Comparison of ENCODE assay signal across 12 mouse cellular contexts in genomic region chr12:107516265-107517217, GRCm38 (mm10). TPM values are rescaled to one million over a fixed set of nuclear protein-coding genes. Genes with fewer than 3 reads are reported as not detected.
A peak's percentile ranks its signal among the peaks of the same experiment; 100 is the strongest.
DNase-seq lines count a peak whose midpoint lies in the region; ATAC-seq lines count a peak whose summit lies in the region.
"Had no signal": no experiment of that assay in that cellular context is flagged by ENCODE, and none has a peak within 500 bp of the region (broad histone marks: within the 10 kb centered on the region; RNA-seq: fewer than 3 reads in every experiment).

No protein-coding gene starts in this region.

- ATAC-seq in hindbrain, embryonic 12.5 days (ENCODE audit: low FRiP score) = peak; percentile 88
- no peak for ATAC-seq in megakaryocyte, adult 5-6 weeks (ENCODE audit: poor library complexity, severe bottlenecking)

- WGBS in hindbrain, embryonic 12.5 days = 25% methylated on average over 11 of the region's 11 CpGs

- H3K9ac ChIP-seq in hindbrain, embryonic 12.5 days = no peak overlapping the region

- H3K9me3 ChIP-seq in hindbrain, embryonic 12.5 days (replicated peaks) = no peaks in the 10 kb centered on the region

- peak overlapping the region; percentile 69 for H3K27ac ChIP-seq in hindbrain, embryonic 12.5 days

- peak; percentile 3 to 4 for DNase-seq in left cerebral cortex, adult 18-20 months (ENCODE audit: low spot score in 2 of 2)
- DNase-seq in left cerebral cortex, postnatal 36 days (ENCODE audit: low spot score in 2 of 2) = no peak
- DNase-seq in embryo, embryonic 10 days (ENCODE audit: low spot score) = peak; percentile 63
- peak; percentile 95 for DNase-seq in retina, postnatal 1 day
- DNase-seq in urinary bladder, adult 18-20 months (ENCODE audit: low spot score in 2 of 2) = no peak
- DNase-seq in natural killer cell, adult 2 months (ENCODE audit: low spot score in 2 of 2) = no peak
- DNase-seq: gastrocnemius, postnatal 25 days had no signal

- H3K4me3 ChIP-seq in hindbrain, embryonic 12.5 days = no peak overlapping the region

- no peak overlapping the region for H3K4me2 ChIP-seq in hindbrain, embryonic 12.5 days (replicated peaks)

- H3K4me1 ChIP-seq in hindbrain, embryonic 12.5 days = peaks cover 12% of the 10 kb centered on the region

- no peaks in the 10 kb centered on the region for H3K36me3 ChIP-seq in hindbrain, embryonic 12.5 days

- no peaks in the 10 kb centered on the region for H3K27me3 ChIP-seq in hindbrain, embryonic 12.5 days

- intact Hi-C loops in left cerebral cortex, postnatal 36 days (cut with DNase I) = no loop called here

RNA-seq across cellular contexts. Expression of gene 3110018I06Rik, which starts 28.1 kb away (rescaled TPM):
- not detected for total RNA-seq in left cerebral cortex, adult 18-20 months (2021)
- not detected for total RNA-seq in left cerebral cortex, postnatal 36 days (2021)
- not detected in 2 replicates for polyA plus RNA-seq in hindbrain, embryonic 12.5 days (2016; fragmentation: Nextera tagmentation; extraction: Ambion mirVana)
- not detected in 2 replicates for total RNA-seq in megakaryocyte, adult 5-6 weeks (2015)
- total RNA-seq in megakaryocyte, adult 5-6 weeks (2017) = not detected in 2 replicates
- total RNA-seq: ES-E14; gastrocnemius, postnatal 25 days had no signal
- polyA plus RNA-seq: large intestine, adult 2 months; lung, embryonic 16.5 days had no signal

Comparison
In these comparisons a context has a peak if more than half of its experiments do, and no peak if none do; other contexts are left out.
1. DNase-seq: peak in left cerebral cortex, adult 18-20 months (2 of 2), embryo, embryonic 10 days (single experiment) and retina, postnatal 1 day (single experiment); none in left cerebral cortex, postnatal 36 days (0 of 2), urinary bladder, adult 18-20 months (0 of 2) and natural killer cell, adult 2 months (0 of 2).